ENCODE assay signal across 10 mouse cellular contexts in the genomic region with DNA sequence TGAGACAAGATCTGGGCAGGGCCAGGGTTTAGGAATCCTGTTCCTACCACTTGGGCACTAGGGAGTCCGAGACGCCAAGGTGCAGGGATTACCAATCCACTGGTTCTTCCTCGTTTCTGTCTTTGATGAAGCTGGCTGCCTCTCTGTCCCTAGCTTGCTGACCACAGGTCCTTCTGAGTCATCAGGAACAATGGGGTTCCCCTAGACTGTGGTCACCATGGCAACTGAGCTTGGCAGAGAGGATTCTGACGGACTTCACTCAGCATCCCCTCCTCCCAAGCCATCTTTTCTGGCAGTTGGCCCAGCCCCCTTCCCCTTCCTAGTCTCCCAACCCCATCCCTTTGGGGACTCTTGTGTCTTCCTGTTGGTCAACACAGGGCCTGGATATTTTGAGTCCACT. TPM values are rescaled to one million over a fixed set of nuclear protein-coding genes. Genes with fewer than 3 reads are reported as not detected.
A peak's percentile ranks its signal among the peaks of the same experiment; 100 is the strongest.
DNase-seq lines count a peak whose midpoint lies in the region; ATAC-seq lines count a peak whose summit lies in the region.
"Had no signal": no experiment of that assay in that cellular context is flagged by ENCODE, and none has a peak within 500 bp of the region (broad histone marks: within the 10 kb centered on the region; RNA-seq: fewer than 3 reads in every experiment).

No protein-coding gene starts in this region.

- no peak overlapping the region for H3K27ac ChIP-seq in embryonic facial prominence, embryonic 11.5 days (replicated peaks; ENCODE audit: low read depth, low read length)
- no peak overlapping the region for H3K27ac ChIP-seq in embryonic facial prominence, embryonic 10.5 days (replicated peaks)

- H3K4me2 ChIP-seq in embryonic facial prominence, embryonic 11.5 days (ENCODE audit: low read depth, low read length), result no peak overlapping the region

- H3K9ac ChIP-seq in embryonic facial prominence, embryonic 11.5 days (replicated peaks; ENCODE audit: low read length), result no peak overlapping the region

- DNase-seq in embryonic facial prominence, embryonic 11.5 days (ENCODE audit: low spot score), result peak; percentile 19
- DNase-seq in embryonic facial prominence, embryonic 10.5 days (ENCODE audit: low spot score), result no peak
- DNase-seq in 416B (ENCODE audit: low read depth), result peak; percentile 71
- peak; percentile 71 for DNase-seq in embryo, embryonic 10 days (ENCODE audit: low spot score)
- DNase-seq in mesoderm, embryonic 11.5 days (ENCODE audit: low read depth, low spot score), result peak; percentile 23
- no peak for DNase-seq in left cerebral cortex, postnatal 25 days (ENCODE audit: low spot score in 2 of 2)
- DNase-seq in heart, postnatal 25 days (ENCODE audit: low spot score), result no peak
- DNase-seq: liver had no signal

- no peaks in the 10 kb centered on the region for H3K27me3 ChIP-seq in embryonic facial prominence, embryonic 11.5 days (ENCODE audit: control insufficient read depth, insufficient read depth, low read length)
- H3K27me3 ChIP-seq in embryonic facial prominence, embryonic 10.5 days (replicated peaks; ENCODE audit: low read depth, poor library complexity, severe bottlenecking), result no peaks in the 10 kb centered on the region

- H3K4me1 ChIP-seq in embryonic facial prominence, embryonic 11.5 days (ENCODE audit: control insufficient read depth, insufficient read depth, low read length), result no peaks in the 10 kb centered on the region
- H3K4me1 ChIP-seq in embryonic facial prominence, embryonic 10.5 days, result peaks cover 7% of the 10 kb centered on the region

- ATAC-seq in embryonic facial prominence, embryonic 11.5 days (replicated peaks; ENCODE audit: insufficient number of reproducible peaks, low FRiP score, low TSS enrichment, low read depth), result no peak
- ATAC-seq in activated CD4-positive, CD25-positive, alpha-beta regulatory T cell, adult 4 months, result no peak
- ATAC-seq: CD4-positive, CD25-positive, alpha-beta regulatory T cell, adult 4 months had no signal

- no peaks in the 10 kb centered on the region for H3K9me3 ChIP-seq in embryonic facial prominence, embryonic 11.5 days (replicated peaks; ENCODE audit: control insufficient read depth, low read length)
- peaks cover 5% of the 10 kb centered on the region; the same call in 1 of the 2 replicates for H3K9me3 ChIP-seq in embryonic facial prominence, embryonic 10.5 days

- H3K36me3 ChIP-seq in embryonic facial prominence, embryonic 11.5 days (replicated peaks; ENCODE audit: control insufficient read depth, insufficient read depth, low read depth, low read length), result no peaks in the 10 kb centered on the region; the same call in 1 of the 2 replicates
- peaks cover 55% of the 10 kb centered on the region for H3K36me3 ChIP-seq in embryonic facial prominence, embryonic 10.5 days (replicated peaks)

- 44% methylated on average over 4 of the region's 4 CpGs for WGBS in embryonic facial prominence, embryonic 11.5 days
- 40% methylated on average over 4 of the region's 4 CpGs for WGBS in embryonic facial prominence, embryonic 10.5 days

- intact Hi-C loops in left cerebral cortex, postnatal 25 days (cut with DNase I), result no loop called here
- intact Hi-C loops in heart, postnatal 25 days (cut with DNase I), result no loop called here

- no peak overlapping the region for H3K4me3 ChIP-seq in embryonic facial prominence, embryonic 11.5 days (ENCODE audit: low read depth, low read length)
- H3K4me3 ChIP-seq in embryonic facial prominence, embryonic 10.5 days, result no peak overlapping the region

RNA-seq across cellular contexts. Expression of gene Castor2, which starts 32.1 kb away (rescaled TPM):
- 8.4 and 9.2 TPM in 2 replicates for polyA plus RNA-seq in embryonic facial prominence, embryonic 11.5 days (2014; fragmentation: Nextera tagmentation; extraction: Ambion mirVana)
- 7.6 and 8.9 TPM in 2 replicates for polyA plus RNA-seq in embryonic facial prominence, embryonic 10.5 days (2016; fragmentation: Nextera tagmentation; extraction: Ambion mirVana)
- total RNA-seq in left cerebral cortex, postnatal 25 days (2021), result 10 to 100 TPM; 76.5 to 78.2 TPM
- polyA plus RNA-seq in activated CD4-positive, CD25-positive, alpha-beta regulatory T cell, adult 4 months (2017; shearing (Covaris generic)), result 1 to 10 TPM; 4.3 to 4.6 TPM
- 10 to 100 TPM; 24.0 to 28.7 TPM for total RNA-seq in heart, postnatal 25 days (2021)

RNA-seq across cellular contexts. Expression of gene Rcc1l, which starts 45.0 kb away (rescaled TPM):
- polyA plus RNA-seq in embryonic facial prominence, embryonic 11.5 days (2014; fragmentation: Nextera tagmentation; extraction: Ambion mirVana), result 28.0 and 31.7 TPM in 2 replicates
- polyA plus RNA-seq in embryonic facial prominence, embryonic 10.5 days (2016; fragmentation: Nextera tagmentation; extraction: Ambion mirVana), result 41.9 and 42.1 TPM in 2 replicates
- 10 to 100 TPM; 15.2 to 17.2 TPM for total RNA-seq in left cerebral cortex, postnatal 25 days (2021)
- polyA plus RNA-seq in activated CD4-positive, CD25-positive, alpha-beta regulatory T cell, adult 4 months (2017; shearing (Covaris generic)), result 1 to 10 TPM; 2.1 to 2.4 TPM
- 10 to 100 TPM; 27.6 to 30.5 TPM for total RNA-seq in heart, postnatal 25 days (2021)

RNA-seq across cellular contexts. Expression of gene Gtf2ird2, which starts 52.2 kb away (rescaled TPM):
- polyA plus RNA-seq in embryonic facial prominence, embryonic 11.5 days (2014; fragmentation: Nextera tagmentation; extraction: Ambion mirVana), result 5.4 and 5.7 TPM in 2 replicates
- 8.1 and 8.5 TPM in 2 replicates for polyA plus RNA-seq in embryonic facial prominence, embryonic 10.5 days (2016; fragmentation: Nextera tagmentation; extraction: Ambion mirVana)
- 10 to 100 TPM; 15.1 to 16.7 TPM for total RNA-seq in left cerebral cortex, postnatal 25 days (2021)
- 1 to 10 TPM; 2.6 to 5.8 TPM for polyA plus RNA-seq in activated CD4-positive, CD25-positive, alpha-beta regulatory T cell, adult 4 months (2017; shearing (Covaris generic))
- total RNA-seq in heart, postnatal 25 days (2021), result 1 to 10 TPM; 4.0 to 5.1 TPM

Comparison
In these comparisons a context has a peak if more than half of its experiments do, and no peak if none do; other contexts are left out.
1. DNase-seq: peak in embryonic facial prominence, embryonic 11.5 days (single experiment), 416B (single experiment), embryo, embryonic 10 days (single experiment) and mesoderm, embryonic 11.5 days (single experiment); none in embryonic facial prominence, embryonic 10.5 days (single experiment), left cerebral cortex, postnatal 25 days (0 of 2) and heart, postnatal 25 days (single experiment).